Mouse (Mus musculus) midbrain, embryonic 15.5 days (tissue): ENCODE data around the gene Rrh. TPM values are rescaled to one million over a fixed set of nuclear protein-coding genes. Genes with fewer than 3 reads are reported as not detected.

Experiments used
- ATAC-seq: fragments of 200-750 bp; cut with Nextera tagmentation; replicated peaks from 2 replicates; pipeline ENCODE4 v1.8.0; 2017; ENCODE audit warnings: moderate TSS enrichment
- H3K27ac ChIP-seq: fragments of 300-500 bp; sonication (generic); 2 replicates; pipeline ENCODE4 v1.5.1; 2015; ENCODE audit warnings: mild to moderate bottlenecking, inconsistent platforms
- H3K27me3 ChIP-seq: fragments of 300-500 bp; sonication (generic); replicated peaks from 2 replicates; pipeline ENCODE4 v1.6.1; 2015; ENCODE audit warnings: inconsistent platforms
- H3K36me3 ChIP-seq: fragments of 300-500 bp; sonication (generic); replicated peaks from 2 replicates; pipeline ENCODE4 v1.6.1; 2015; ENCODE audit warnings: inconsistent platforms
- H3K4me1 ChIP-seq: fragments of 300-500 bp; sonication (generic); 2 replicates; pipeline ENCODE4 v1.6.1; 2015; ENCODE audit warnings: inconsistent platforms
- H3K4me2 ChIP-seq: fragments of 300-500 bp; sonication (generic); 2 replicates; pipeline ENCODE4 v1.6.1; 2015; ENCODE audit warnings: inconsistent platforms, mild to moderate bottlenecking, moderate library complexity
- H3K4me3 ChIP-seq: fragments of 300-500 bp; sonication (generic); 2 replicates; pipeline ENCODE4 v1.5.1; 2015; ENCODE audit warnings: mild to moderate bottlenecking, inconsistent platforms
- H3K9ac ChIP-seq: fragments of 300-500 bp; sonication (generic); 2 replicates; pipeline ENCODE4 v1.6.1; 2015; ENCODE audit warnings: mild to moderate bottlenecking, inconsistent platforms
- H3K9me3 ChIP-seq: fragments of 300-500 bp; sonication (generic); 2 replicates; pipeline ENCODE4 v1.6.1; 2016; ENCODE audit warnings: inconsistent platforms
- WGBS: fragments of 180-500 bp; shearing (Covaris S2); methylation state at CpG from one replicate; pipeline ENCODE4 v1.1.7; 2015; ENCODE audit warnings: mixed read lengths; 5-methylcytosine and 5-hydroxymethylcytosine counted together
- polyA plus RNA-seq: library from polyadenylated mRNA; unstranded; fragments of >200 nt; fragmentation: Nextera tagmentation; extraction: Ambion mirVana; gene quantifications from 2 replicates; pipeline ENCODE4 v1.2.1, GENCODE M21; 2015

Rrh gene
- polyA plus RNA-seq, 1 experiment from 2014 or later = 0.21 TPM

DNA sequence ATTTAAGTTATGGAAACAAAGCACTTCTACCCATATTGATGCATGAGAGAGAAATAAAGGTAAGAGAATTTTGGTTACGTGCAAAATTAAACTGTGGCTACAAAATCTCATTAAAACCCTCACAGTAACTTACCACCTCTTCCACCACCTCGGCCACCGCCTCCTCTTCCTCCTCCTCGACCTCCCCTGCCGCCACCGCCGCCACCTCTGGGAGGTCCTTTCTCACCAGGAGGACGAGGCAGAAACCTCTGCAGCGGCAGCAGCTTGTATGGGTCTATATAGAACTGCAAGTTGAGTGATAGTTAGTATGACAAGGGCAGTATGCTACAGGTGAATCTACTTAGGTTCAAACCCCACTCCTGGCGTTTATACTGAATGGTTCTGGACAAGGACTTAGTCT is 4.3 kb upstream of the Rrh start:
- Histone ChIP-seq H3K4me3 (no peak overlapping the region), H3K9ac (no peak overlapping the region), H3K4me1 (peaks cover 20% of the 10 kb centered on the region), H3K27me3 (no peaks in the 10 kb centered on the region), H3K36me3 (peaks cover 24% of the 10 kb centered on the region), H3K27ac (no peak overlapping the region), H3K9me3 (no peaks in the 10 kb centered on the region), H3K4me2 (no peak overlapping the region)
- 92% methylated on average over 10 of the region's 10 CpGs for WGBS
- ATAC-seq = no peak

DNA sequence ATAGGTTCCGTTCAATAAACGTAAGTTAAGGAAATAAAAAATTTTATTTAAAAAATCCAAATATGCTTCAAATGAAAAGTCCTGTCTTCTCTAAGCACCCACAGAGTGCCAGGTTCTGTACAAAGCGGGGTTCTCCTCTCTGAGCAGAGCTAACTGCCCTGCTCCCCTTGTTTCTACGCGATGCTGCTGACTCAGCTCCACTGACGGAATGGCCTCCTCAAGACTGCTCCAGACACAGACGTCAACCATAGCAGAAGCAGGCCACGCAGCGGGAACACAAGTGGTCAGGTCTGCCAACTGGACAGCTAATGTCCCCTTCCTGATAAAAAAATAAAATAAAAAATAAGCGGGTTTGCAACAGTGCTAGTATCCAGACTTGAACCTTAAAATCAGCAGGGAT is 2.5 kb upstream of the Rrh start:
- Histone ChIP-seq H3K27ac (no peak overlapping the region), H3K4me2 (no peak overlapping the region), H3K9ac (no peak overlapping the region), H3K4me3 (no peak overlapping the region), H3K36me3 (peaks cover 24% of the 10 kb centered on the region), H3K27me3 (no peaks in the 10 kb centered on the region), H3K9me3 (no peaks in the 10 kb centered on the region), H3K4me1 (peaks cover 15% of the 10 kb centered on the region)
- ATAC-seq = no peak
- 95% methylated on average over 10 of the region's 10 CpGs for WGBS

DNA sequence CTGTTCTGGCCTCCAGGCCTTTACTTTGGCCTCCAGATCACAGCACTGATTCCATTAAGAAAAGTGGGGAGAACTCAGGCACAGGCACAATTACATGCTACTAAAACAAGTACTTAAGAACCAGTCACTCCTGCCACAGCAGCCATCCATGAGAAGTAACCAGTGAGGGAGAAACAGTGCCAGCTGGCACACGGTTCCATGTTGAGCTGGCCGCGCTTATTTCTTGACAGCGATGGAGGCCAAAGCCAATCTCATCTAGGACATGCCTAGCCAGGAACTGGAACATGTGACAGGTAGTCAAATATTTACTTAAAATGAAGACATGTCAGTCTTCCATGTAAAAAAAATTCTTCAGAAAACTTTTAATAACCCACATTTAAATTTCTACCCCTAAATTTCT is 1.8 kb upstream of the Rrh start:
- WGBS = 89% methylated on average over 4 of the region's 4 CpGs
- H3K27me3 ChIP-seq = no peaks in the 10 kb centered on the region
- H3K9ac ChIP-seq = no peak overlapping the region
- H3K4me1 ChIP-seq = peaks cover 7% of the 10 kb centered on the region
- no peak for ATAC-seq
- no peak overlapping the region for H3K4me3 ChIP-seq
- no peak overlapping the region for H3K4me2 ChIP-seq
- peaks cover 24% of the 10 kb centered on the region for H3K36me3 ChIP-seq
- no peaks in the 10 kb centered on the region for H3K9me3 ChIP-seq
- H3K27ac ChIP-seq = no peak overlapping the region

- no peak for ATAC-seq
- Histone ChIP-seq H3K9me3 (no peaks in the 10 kb centered on the region), H3K27me3 (no peaks in the 10 kb centered on the region), H3K4me3 (no peak overlapping the region), H3K36me3 (peaks cover 24% of the 10 kb centered on the region), H3K4me2 (no peak overlapping the region), H3K4me1 (peaks cover under 1% of the 10 kb centered on the region; the same call in 1 of the 2 replicates), H3K9ac (no peak overlapping the region), H3K27ac (no peak overlapping the region)
- WGBS = 56% methylated on average over 5 of the region's 5 CpGs
Measured at GRCm38 (mm10) chr3:129823293-129823692, 906 bp upstream of the Rrh start.

- ATAC-seq = no peak
- Histone ChIP-seq H3K36me3 (peaks cover 24% of the 10 kb centered on the region), H3K9ac (no peak overlapping the region), H3K27me3 (no peaks in the 10 kb centered on the region), H3K9me3 (no peaks in the 10 kb centered on the region), H3K4me3 (no peak overlapping the region), H3K4me1 (no peaks in the 10 kb centered on the region), H3K4me2 (no peak overlapping the region), H3K27ac (no peak overlapping the region)
- WGBS = 75% methylated on average over 8 of the region's 8 CpGs
Measured at GRCm38 (mm10) chr3:129821736-129822135, 651 bp downstream of the Rrh start.

DNA sequence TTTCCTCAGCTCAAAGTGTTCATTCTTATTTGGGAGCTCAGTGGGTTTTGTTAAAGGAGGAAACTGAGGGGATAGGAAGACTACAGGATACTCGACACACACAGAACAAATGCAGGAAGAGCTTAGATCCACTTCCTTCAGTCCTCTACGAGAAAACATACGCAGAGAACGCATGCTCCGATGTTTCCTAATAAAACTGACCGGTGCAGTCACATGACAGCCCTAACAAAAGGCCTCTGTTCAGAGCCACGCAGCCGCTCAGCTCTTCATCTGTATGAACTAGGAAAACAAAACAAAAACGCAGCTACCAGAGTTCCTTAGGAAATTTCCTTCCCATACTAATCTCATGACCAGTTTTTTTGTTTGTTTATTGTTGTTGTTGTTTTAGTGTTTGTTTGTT is 1.5 kb downstream of the Rrh start:
- H3K36me3 ChIP-seq = peaks cover 24% of the 10 kb centered on the region
- no peak for ATAC-seq
- no peaks in the 10 kb centered on the region for H3K4me1 ChIP-seq
- H3K4me2 ChIP-seq = no peak overlapping the region
- no peak overlapping the region for H3K27ac ChIP-seq
- H3K4me3 ChIP-seq = no peak overlapping the region
- H3K9ac ChIP-seq = no peak overlapping the region
- no peaks in the 10 kb centered on the region for H3K9me3 ChIP-seq
- H3K27me3 ChIP-seq = no peaks in the 10 kb centered on the region
- WGBS = 62% methylated on average over 9 of the region's 9 CpGs

GRCm38 (mm10) chr3:129803765-129804164 is 18.6 kb downstream of the Rrh start, which contains the start of gene Lrit3:
Gene Lrit3, minus strand, starts transcription at chr3:129804030.
- Histone ChIP-seq H3K4me2 (no peak within 1 kb of the TSS), H3K9me3 (no peaks in the 10 kb centered on the region), H3K27me3 (no peaks in the 10 kb centered on the region), H3K27ac (no peak within 1 kb of the TSS), H3K9ac (no peak within 1 kb of the TSS), H3K36me3 (no peaks in the 10 kb centered on the region), H3K4me3 (no peak within 1 kb of the TSS), H3K4me1 (no peaks in the 10 kb centered on the region)
- 78% methylated on average over 10 of the region's 10 CpGs for WGBS
- ATAC-seq = no peak

DNA sequence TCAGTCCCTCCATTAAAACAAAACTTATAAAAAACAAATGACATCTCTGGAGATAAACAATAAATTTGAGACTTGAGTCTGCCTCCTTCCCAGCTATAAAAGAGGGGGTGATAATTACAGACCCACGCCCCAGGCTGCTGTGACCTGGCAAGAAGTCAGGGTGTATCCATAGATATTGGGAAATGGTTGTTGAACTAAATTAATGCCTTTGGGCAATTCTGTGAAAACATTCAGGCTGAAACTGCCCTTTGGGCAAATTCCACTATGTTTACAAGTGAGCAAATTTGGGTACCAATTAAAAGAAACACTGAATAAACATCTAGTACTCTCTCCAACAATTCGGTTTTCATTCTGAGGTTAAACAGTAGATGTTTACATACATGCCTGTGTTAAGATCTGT is 23.4 kb downstream of the Rrh start:
- H3K4me2 ChIP-seq = no peak overlapping the region
- WGBS = 89% methylated on average over 2 of the region's 2 CpGs
- H3K27me3 ChIP-seq = no peaks in the 10 kb centered on the region
- ATAC-seq = no peak
- H3K9me3 ChIP-seq = no peaks in the 10 kb centered on the region
- no peak overlapping the region for H3K4me3 ChIP-seq
- H3K4me1 ChIP-seq = no peaks in the 10 kb centered on the region
- no peak overlapping the region for H3K9ac ChIP-seq
- no peaks in the 10 kb centered on the region for H3K36me3 ChIP-seq
- H3K27ac ChIP-seq = no peak overlapping the region

DNA sequence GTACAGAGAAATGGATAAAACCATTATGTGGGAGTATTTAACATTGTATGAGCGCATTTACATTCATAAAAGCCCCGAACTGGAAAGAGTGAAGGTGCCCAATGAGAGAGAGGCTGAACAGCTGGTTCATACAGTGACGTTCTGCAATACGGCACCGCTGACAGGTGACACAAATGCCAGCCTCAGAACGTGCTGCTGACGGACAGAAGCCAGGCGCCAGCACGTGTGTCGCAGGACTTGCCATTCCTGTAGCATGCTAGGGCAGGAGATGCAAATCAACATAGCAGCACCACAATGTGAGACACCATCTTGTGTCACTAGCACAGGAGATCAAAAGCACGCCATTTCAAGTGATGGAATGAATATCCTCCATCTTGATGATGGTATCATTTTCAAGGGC is 23.8 kb downstream of the Rrh start:
- no peaks in the 10 kb centered on the region for H3K27me3 ChIP-seq
- 88% methylated on average over 11 of the region's 11 CpGs for WGBS
- no peak overlapping the region for H3K27ac ChIP-seq
- no peak overlapping the region for H3K9ac ChIP-seq
- H3K4me2 ChIP-seq = no peak overlapping the region
- no peaks in the 10 kb centered on the region for H3K9me3 ChIP-seq
- ATAC-seq = no peak
- no peak overlapping the region for H3K4me3 ChIP-seq
- no peaks in the 10 kb centered on the region for H3K36me3 ChIP-seq
- no peaks in the 10 kb centered on the region for H3K4me1 ChIP-seq

DNA sequence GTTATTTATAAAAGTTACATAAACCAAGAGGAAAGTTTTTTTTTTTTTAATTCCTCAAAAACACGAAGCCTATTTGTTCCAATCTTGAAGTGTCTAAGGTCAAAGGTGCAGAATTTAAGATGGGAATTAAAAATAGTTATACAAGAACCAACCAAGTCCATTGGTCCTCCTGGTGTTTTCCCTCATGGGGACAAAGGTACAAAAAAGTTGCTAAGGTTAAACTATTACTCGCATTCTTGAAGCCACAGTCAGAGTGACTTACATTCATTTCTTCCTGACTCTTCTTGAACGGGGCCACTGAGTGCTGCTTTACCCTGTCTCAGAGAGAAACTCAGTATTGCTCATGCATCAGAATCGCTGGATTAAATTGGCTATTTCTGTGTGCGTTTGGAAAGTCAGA is 25.0 kb downstream of the Rrh start:
- H3K9ac ChIP-seq = no peak overlapping the region
- no peak for ATAC-seq
- H3K27me3 ChIP-seq = no peaks in the 10 kb centered on the region
- H3K9me3 ChIP-seq = no peaks in the 10 kb centered on the region
- H3K4me1 ChIP-seq = no peaks in the 10 kb centered on the region
- H3K27ac ChIP-seq = no peak overlapping the region
- 74% methylated on average over 5 of the region's 5 CpGs for WGBS
- no peak overlapping the region for H3K4me2 ChIP-seq
- H3K36me3 ChIP-seq = no peaks in the 10 kb centered on the region
- H3K4me3 ChIP-seq = no peak overlapping the region

- Histone ChIP-seq H3K4me1 (no peaks in the 10 kb centered on the region), H3K4me3 (no peak overlapping the region), H3K27me3 (no peaks in the 10 kb centered on the region), H3K27ac (no peak overlapping the region), H3K36me3 (no peaks in the 10 kb centered on the region), H3K4me2 (no peak overlapping the region), H3K9me3 (no peaks in the 10 kb centered on the region), H3K9ac (no peak overlapping the region)
- ATAC-seq = no peak
- WGBS = 92% methylated on average over 5 of the region's 5 CpGs
Measured at GRCm38 (mm10) chr3:129793801-129794200, 28.6 kb downstream of the Rrh start.

DNA sequence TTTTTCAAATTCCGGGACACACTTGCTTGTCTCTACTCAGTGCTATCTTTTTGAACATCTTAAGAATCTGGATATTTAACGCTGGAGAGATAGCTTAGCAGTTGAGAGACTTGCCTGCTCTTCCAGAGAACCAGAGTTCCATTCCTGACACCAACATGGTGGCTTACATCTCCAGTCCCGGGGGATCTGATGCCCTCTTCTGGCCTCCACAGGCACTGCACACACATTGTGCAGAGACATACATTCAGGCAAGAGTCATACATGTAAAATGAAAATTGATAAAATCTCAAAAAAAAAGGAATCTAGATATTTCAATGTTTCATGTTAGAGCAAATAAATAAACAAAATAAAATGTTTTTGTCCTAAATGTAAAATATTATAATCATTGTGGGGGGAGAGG is 39.6 kb downstream of the Rrh start:
- Histone ChIP-seq H3K4me3 (no peak overlapping the region), H3K27me3 (no peaks in the 10 kb centered on the region), H3K27ac (no peak overlapping the region), H3K9me3 (no peaks in the 10 kb centered on the region), H3K4me2 (no peak overlapping the region), H3K36me3 (no peaks in the 10 kb centered on the region), H3K9ac (no peak overlapping the region), H3K4me1 (peaks cover 3% of the 10 kb centered on the region; the same call in 1 of the 2 replicates)
- no peak for ATAC-seq
- WGBS = 91% methylated on average over 3 of the region's 3 CpGs

GRCm38 (mm10) chr3:129781435-129781834 is 41.0 kb downstream of the Rrh start:
- WGBS = 15% methylated on average over 10 of the region's 10 CpGs
- no peaks in the 10 kb centered on the region for H3K9me3 ChIP-seq
- no peaks in the 10 kb centered on the region for H3K36me3 ChIP-seq
- no peak overlapping the region for H3K4me3 ChIP-seq
- ATAC-seq = peak; percentile 65
- H3K27me3 ChIP-seq = no peaks in the 10 kb centered on the region
- H3K4me2 ChIP-seq = peak overlapping the region; percentile 21; the same call in 1 of the 2 replicates
- peaks cover 3% of the 10 kb centered on the region; the same call in 1 of the 2 replicates for H3K4me1 ChIP-seq
- no peak overlapping the region for H3K9ac ChIP-seq
- no peak overlapping the region for H3K27ac ChIP-seq
